Mouse (Mus musculus) stomach, embryonic 14.5 days (tissue): ENCODE results near the gene Crbn. TPM values are rescaled to one million over a fixed set of nuclear protein-coding genes. Genes with fewer than 3 reads are reported as not detected.

Experiments
- ATAC-seq: fragments of 200-750 bp; cut with Nextera tagmentation; 2 replicates; pipeline ENCODE4 v1.8.0; 2017; ENCODE audit warnings: low read depth, moderate TSS enrichment; ENCODE audit not compliant: insufficient number of reproducible peaks, insufficient read depth, low FRiP score
- H3K27ac ChIP-seq: fragments of 300-500 bp; sonication (generic); 2 replicates; pipeline ENCODE4 v1.5.1; 2014; ENCODE audit warnings: mild to moderate bottlenecking, low read length, moderate library complexity, mixed read lengths
- H3K27me3 ChIP-seq: fragments of 300-500 bp; sonication (generic); 2 replicates; pipeline ENCODE4 v1.6.1; 2014; ENCODE audit warnings: low read length, control low read depth, mixed read lengths; ENCODE audit not compliant: control insufficient read depth, insufficient read depth
- H3K36me3 ChIP-seq: fragments of 300-500 bp; sonication (generic); 2 replicates; pipeline ENCODE4 v1.6.1; 2014; ENCODE audit warnings: mild to moderate bottlenecking, control low read depth, low read length, moderate library complexity, mixed read lengths; ENCODE audit not compliant: control insufficient read depth, insufficient read depth
- H3K4me1 ChIP-seq: fragments of 300-500 bp; sonication (generic); 2 replicates; pipeline ENCODE4 v1.6.1; 2014; ENCODE audit warnings: low read length, control low read depth, mixed read lengths; ENCODE audit not compliant: control insufficient read depth, insufficient read depth
- H3K4me2 ChIP-seq: fragments of 300-500 bp; sonication (generic); replicated peaks from 2 replicates; pipeline ENCODE4 v1.6.1; 2014; ENCODE audit warnings: low read depth, low read length, control low read depth
- H3K4me3 ChIP-seq: fragments of 300-500 bp; sonication (generic); 2 replicates; pipeline ENCODE4 v1.5.1; 2014; ENCODE audit warnings: low read depth, low read length, control low read depth
- H3K9ac ChIP-seq: fragments of 300-500 bp; sonication (generic); replicated peaks from 2 replicates; pipeline ENCODE4 v1.6.1; 2014; ENCODE audit warnings: low read depth, mild to moderate bottlenecking, control low read depth, low read length, moderate library complexity, mixed read lengths
- H3K9me3 ChIP-seq: fragments of 300-500 bp; sonication (generic); 2 replicates; pipeline ENCODE4 v1.6.1; 2016; ENCODE audit warnings: low read depth, low read length, control low read depth; ENCODE audit not compliant: control insufficient read depth
- WGBS: fragments of 180-500 bp; shearing (Covaris S2); extraction: QIAGEN DNeasy Blood & Tissue Kit; methylation state at CpG from one replicate; pipeline ENCODE4 v1.1.7; 2014; 5-methylcytosine and 5-hydroxymethylcytosine counted together
- polyA plus RNA-seq: library from polyadenylated mRNA; unstranded; fragments of >200 nt; fragmentation: Nextera tagmentation; extraction: Ambion mirVana; gene quantifications from 2 replicates; pipeline ENCODE4 v1.2.1, GENCODE M21; 2014

Crbn gene
- polyA plus RNA-seq, 1 experiment from 2014 or later: 49.3 TPM

DNA sequence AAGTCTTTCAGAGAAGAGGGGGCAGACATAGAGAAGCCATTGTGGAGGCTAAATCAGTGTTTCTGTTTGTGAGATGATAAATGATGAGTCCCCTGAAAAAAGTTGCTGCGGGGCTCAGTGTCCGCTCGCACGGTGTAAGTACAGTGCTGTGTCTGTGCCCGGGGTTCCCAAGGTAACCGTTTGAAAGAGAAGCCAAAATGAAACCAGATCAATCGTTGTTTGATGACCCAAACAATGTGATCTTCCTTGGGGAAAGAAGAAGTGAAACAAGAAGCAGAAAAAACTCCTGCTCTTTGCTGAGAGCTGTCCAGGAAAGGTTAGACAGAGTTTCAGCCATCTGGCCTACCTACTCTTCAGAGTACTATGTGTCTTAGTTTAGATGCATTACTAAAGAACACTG is 49.6 kb downstream of the Crbn start:
- Histone ChIP-seq H3K27me3 (no peaks in the 10 kb centered on the region), H3K36me3 (no peaks in the 10 kb centered on the region)

DNA sequence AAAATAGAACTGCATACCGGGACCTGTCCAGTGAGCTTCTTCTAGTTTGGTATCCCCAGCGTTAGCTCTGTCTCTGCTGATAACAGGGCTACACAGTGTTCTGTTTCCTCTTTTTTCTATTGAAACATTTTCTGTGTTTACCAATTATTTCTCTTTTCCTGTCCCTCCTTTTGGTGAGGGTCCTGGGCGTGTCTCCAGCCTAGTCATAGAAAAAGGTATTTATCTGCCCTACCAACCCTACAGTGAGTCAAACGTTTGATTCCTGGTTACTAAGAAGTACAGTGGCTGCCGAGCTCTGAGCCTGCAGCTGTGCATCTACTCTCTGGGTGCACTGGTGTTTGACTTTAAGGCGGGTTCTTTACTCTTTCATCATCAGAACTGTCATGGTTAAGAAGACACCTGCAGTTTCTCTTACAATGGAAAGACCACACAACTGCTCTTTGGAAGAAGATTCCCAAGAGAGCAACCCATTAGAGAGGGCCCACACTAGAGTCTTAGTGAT is 50.9 kb downstream of the Crbn start, which contains the start of gene Il5ra:
Gene Il5ra (minus strand): TSS at position 151 of the 502 bp plus-strand sequence.
- Histone ChIP-seq H3K36me3 (no peaks in the 10 kb centered on the region), H3K9ac (no peak within 1 kb of the TSS), H3K4me1 (no peaks in the 10 kb centered on the region), H3K4me2 (no peak within 1 kb of the TSS), H3K9me3 (no peaks in the 10 kb centered on the region), H3K27ac (no peak within 1 kb of the TSS), H3K27me3 (no peaks in the 10 kb centered on the region), H3K4me3 (no peak within 1 kb of the TSS)
- ATAC-seq: no peak
- WGBS: 54% methylated on average over 6 of the region's 6 CpGs

More for the DNA sequence above, 49.6 kb downstream of the Crbn start:
- no peak overlapping the region for H3K4me2 ChIP-seq
- no peaks in the 10 kb centered on the region for H3K9me3 ChIP-seq
- WGBS: 74% methylated on average over 7 of the region's 7 CpGs
- no peaks in the 10 kb centered on the region for H3K4me1 ChIP-seq
- H3K9ac ChIP-seq: no peak overlapping the region
- no peak overlapping the region for H3K4me3 ChIP-seq
- no peak overlapping the region for H3K27ac ChIP-seq
- no peak for ATAC-seq

DNA sequence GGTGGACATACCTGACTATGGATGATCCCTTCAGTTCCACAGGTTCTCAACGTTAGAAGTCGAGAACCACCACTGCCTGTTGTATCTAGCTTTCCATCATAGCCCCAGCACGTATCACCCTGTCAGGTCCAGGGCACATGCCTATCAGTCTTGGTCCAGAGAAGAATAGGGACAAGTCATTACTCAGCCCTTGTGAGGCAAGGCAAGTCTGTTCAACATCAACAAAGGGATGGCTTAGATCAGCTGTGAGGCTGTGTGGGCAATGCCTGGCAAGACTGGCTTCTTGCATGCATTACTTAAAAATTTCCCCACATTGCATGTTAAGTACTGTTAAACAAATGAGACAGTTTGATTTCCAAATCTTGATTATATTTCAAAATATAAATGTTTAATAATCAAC is 52.1 kb downstream of the Crbn start:
- Histone ChIP-seq H3K9me3 (no peaks in the 10 kb centered on the region), H3K9ac (no peak overlapping the region), H3K4me2 (no peak overlapping the region), H3K4me1 (no peaks in the 10 kb centered on the region), H3K27me3 (no peaks in the 10 kb centered on the region), H3K4me3 (no peak overlapping the region), H3K36me3 (no peaks in the 10 kb centered on the region), H3K27ac (no peak overlapping the region)
- 73% methylated on average over 3 of the region's 3 CpGs for WGBS
- no peak for ATAC-seq

DNA sequence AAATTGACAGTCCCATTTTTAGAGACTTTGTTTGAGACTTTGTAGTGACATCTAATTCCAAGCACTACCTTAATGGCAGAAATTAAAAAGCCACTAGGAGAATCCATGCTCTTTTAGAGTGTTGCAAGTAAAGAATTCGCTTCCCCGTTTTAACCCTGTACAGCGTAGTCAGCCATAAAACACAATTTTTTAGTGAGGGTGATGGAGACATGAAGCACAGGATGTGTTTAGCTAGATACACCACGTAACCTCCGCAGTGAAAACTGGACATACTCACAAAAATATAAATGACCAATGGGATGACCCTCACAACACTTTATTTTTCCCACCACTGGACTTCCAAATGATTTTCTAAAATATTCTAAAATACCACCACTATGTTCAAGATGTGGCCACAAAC is 52.6 kb downstream of the Crbn start:
- 92% methylated on average over 5 of the region's 5 CpGs for WGBS

DNA sequence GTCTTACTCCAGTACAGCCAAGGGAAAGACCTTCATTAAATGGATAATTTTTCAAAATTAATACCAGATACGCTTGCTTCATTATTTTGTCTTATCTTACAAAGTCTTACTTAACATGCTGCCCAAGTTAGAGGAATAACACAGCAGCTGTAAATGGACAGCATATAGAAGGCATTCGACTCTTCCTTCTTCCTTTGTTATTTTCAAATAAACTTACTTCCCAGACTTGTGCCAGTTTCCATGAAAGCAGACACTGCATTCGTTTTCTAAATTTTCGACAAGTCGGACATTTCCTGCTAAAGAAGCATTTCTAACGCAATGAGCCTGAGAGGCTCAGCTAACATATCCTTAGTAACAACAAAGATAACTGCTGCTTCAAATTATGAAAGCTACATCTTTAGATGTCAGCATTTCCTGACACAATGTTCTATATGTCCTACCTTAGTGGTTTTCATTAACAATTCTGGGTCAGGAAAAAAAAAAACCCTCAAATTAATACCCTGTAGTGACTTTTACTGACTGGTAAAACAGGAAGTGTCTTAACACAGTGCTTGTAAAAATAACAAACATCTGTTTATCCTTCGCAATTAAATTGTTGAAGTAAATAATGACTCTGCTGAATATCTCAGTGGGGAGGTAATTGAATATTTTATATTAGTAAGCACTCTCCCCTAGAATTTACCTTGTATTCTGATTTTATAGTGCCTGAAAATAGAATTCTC is 54.0 kb downstream of the Crbn start:
- no peak for ATAC-seq
- Histone ChIP-seq H3K27ac (no peak overlapping the region), H3K36me3 (no peaks in the 10 kb centered on the region), H3K9me3 (no peaks in the 10 kb centered on the region), H3K9ac (no peak overlapping the region), H3K27me3 (no peaks in the 10 kb centered on the region), H3K4me1 (no peaks in the 10 kb centered on the region), H3K4me3 (no peak overlapping the region), H3K4me2 (no peak overlapping the region)
- 68% methylated on average over 7 of the region's 7 CpGs for WGBS

More for the DNA sequence above, 52.6 kb downstream of the Crbn start:
- Histone ChIP-seq H3K9ac (no peak overlapping the region), H3K4me1 (no peaks in the 10 kb centered on the region), H3K4me3 (no peak overlapping the region), H3K27ac (no peak overlapping the region), H3K27me3 (no peaks in the 10 kb centered on the region), H3K9me3 (no peaks in the 10 kb centered on the region), H3K4me2 (no peak overlapping the region), H3K36me3 (no peaks in the 10 kb centered on the region)
- ATAC-seq: no peak

DNA sequence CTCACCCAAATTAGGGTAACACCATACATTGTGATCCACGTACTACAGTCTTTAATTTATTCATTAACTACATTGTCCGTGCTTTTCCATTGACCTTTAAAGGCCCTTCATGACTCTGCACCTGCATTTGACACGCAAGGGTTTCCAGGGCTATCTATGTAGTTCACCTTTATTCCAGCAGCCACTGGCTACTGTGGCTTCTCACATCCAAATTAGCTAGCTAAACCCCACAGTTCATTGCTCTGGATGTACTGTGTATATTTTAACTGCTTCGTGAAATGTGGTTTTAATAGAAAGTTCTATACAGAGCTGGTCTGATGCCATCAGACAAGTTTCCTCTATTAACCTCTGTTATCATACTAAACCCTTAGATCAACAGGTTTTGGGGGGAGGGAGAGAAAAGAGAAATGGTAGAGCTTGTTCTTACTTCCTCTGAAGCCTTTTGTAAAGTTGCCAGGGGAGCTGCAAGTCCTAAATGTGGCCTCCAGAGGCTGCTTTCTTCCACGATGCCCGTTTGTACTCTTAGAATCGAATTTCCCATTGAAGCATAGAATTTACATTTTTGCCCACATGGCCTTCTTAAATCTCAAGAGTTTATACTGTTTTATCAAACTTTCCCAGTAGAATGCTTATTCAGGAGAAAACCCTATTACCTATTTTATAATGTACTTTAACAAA is 56.2 kb downstream of the Crbn start:
- Histone ChIP-seq H3K4me2 (no peak overlapping the region), H3K4me3 (no peak overlapping the region), H3K9ac (no peak overlapping the region), H3K36me3 (no peaks in the 10 kb centered on the region), H3K9me3 (no peaks in the 10 kb centered on the region), H3K4me1 (no peaks in the 10 kb centered on the region), H3K27me3 (no peaks in the 10 kb centered on the region), H3K27ac (no peak overlapping the region)
- WGBS: 74% methylated on average over 7 of the region's 7 CpGs
- no peak for ATAC-seq

DNA sequence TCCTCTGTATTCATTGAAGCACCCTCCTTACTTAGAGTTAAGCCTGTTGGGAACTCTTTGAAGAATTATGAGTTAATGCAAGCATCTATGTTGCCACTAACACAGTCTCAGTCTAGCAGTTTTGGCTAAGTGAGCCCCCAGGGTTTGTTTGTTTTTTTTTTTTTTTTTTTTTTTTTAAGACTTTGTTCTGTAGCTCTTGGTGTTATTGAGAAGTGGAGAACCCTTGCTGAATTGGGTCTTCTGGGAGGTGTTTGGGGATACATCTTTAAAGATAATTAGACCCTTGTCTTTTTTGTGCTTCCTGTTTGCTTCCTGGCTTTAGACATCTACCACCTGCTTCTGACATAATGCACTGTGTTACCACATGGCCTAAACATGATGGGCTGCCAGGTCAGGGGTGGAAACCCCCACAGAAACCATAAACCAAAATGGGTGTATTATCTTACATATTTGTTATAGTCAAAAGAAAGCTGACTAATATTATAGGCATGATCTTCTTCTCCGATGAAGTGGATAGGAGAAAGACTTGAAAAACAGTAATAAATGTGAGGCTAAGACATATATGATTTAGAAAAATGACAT is 59.5 kb downstream of the Crbn start:
- WGBS: 84% methylated on average over 1 of the region's 1 CpGs
- Histone ChIP-seq H3K4me1 (no peaks in the 10 kb centered on the region), H3K9ac (no peak overlapping the region), H3K4me2 (no peak overlapping the region), H3K27ac (no peak overlapping the region), H3K27me3 (no peaks in the 10 kb centered on the region), H3K4me3 (no peak overlapping the region), H3K9me3 (no peaks in the 10 kb centered on the region), H3K36me3 (no peaks in the 10 kb centered on the region)
- ATAC-seq: no peak

DNA sequence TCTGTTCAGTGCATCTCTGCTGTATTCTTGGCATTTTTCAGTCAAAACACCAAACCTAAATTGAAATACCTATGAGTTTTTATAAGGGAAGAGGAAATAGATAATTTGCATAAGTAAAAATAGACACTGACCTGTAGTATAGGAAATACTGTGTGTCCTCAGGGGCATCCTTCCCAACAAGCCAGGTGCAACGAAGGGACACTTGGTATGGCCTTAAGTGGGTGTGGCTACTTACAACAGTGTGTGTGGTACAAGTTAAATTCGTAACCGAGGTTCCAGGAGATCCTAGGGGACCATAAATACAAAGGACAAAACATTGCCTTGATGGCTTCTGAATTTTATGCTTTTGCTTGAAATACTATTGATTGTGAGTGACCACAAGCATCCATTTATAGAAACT is 61.6 kb downstream of the Crbn start:
- H3K4me2 ChIP-seq: no peak overlapping the region
- ATAC-seq: no peak
- no peak overlapping the region for H3K4me3 ChIP-seq
- 81% methylated on average over 3 of the region's 3 CpGs for WGBS
- H3K36me3 ChIP-seq: no peaks in the 10 kb centered on the region
- H3K27me3 ChIP-seq: no peaks in the 10 kb centered on the region
- no peak overlapping the region for H3K9ac ChIP-seq
- H3K4me1 ChIP-seq: no peaks in the 10 kb centered on the region
- no peak overlapping the region for H3K27ac ChIP-seq
- no peaks in the 10 kb centered on the region for H3K9me3 ChIP-seq
